Mouse (Mus musculus): ENCODE measurements around the gene Mrrf. TPM values are rescaled to one million over a fixed set of nuclear protein-coding genes. Genes with fewer than 3 reads are reported as not detected.
A peak's percentile ranks its signal among the peaks of the same experiment; 100 is the strongest.

Gene Mrrf
- total RNA-seq, 2 experiments from 2014 or later = 15.8 to 16.7 TPM

DNA sequence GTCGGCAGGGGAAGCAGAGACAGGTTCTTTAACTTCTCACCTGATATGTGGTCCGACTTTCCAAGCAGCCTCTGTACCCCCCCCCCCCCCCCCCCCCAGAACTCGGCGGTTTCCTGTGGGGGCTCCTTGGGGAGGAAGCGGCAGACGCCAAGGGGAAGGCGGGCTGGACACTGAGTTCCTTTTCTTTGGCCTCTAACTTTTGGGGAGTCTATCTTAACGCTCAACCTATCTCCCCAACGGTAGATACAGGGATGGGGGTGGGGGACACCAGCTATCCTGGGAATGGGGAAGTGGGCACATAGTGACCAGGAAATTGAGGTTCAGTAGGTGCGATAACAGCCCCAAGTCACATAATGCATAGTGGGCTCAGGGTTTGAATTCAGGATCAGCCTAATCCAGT, 94.8 kb downstream of the Mrrf start:
- DNase-seq = no peak
- peak overlapping the region; percentile 76 for H3K27ac ChIP-seq
- intact Hi-C loops (cut with DNase I) = no loop called here
- peak overlapping the region; percentile 76 for H3K4me3 ChIP-seq
- no peak for TF ChIP-seq CTCF (IDR thresholded peaks at IDR 0.05)

DNA sequence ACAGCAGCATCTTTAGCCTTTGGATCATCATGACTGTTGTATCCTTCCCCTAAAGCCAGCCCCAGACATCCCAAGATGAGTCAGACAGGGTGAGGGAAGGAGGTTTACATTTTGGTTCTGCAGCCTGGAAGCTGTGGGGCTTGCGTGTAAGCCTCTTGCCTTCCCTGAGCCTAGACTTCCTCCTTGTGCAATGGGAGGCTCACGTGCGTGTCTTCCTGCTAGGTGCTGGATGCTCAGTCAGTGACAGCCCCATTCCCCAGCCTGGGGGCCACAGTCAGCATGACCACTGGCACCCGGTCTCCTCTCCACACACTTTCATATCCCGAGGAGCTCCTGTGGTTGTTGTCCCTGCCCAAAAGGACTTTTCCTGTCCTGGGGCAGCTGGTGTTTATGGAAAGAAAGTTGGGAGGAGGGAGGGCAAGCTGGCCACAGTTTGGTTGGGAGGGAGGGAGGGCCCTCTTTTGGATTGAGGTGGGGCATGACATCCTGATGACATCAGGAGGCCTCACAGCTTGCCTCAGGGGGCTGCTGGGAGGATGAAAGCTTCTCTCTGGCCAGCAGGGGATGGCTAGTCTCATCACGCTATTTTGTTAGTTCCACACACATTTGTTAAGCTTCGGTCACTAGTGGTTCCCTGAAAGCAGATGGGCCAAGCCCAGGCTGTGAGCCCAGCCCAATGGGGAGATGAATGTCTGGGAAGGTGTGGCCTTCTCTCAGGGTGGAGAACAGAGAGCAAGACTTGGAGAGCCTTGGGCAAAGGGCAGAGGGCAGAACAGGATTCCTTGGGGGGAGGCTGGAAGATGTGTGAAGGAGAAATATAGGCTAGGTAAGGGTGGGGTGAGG, 98.6 kb downstream of the Mrrf start:
- H3K4me3 ChIP-seq = no peak overlapping the region
- DNase-seq = peak; percentile 53
- TF ChIP-seq CTCF (IDR thresholded peaks at IDR 0.05) = no peak
- peak overlapping the region; percentile 35 for H3K27ac ChIP-seq
- intact Hi-C loops (cut with DNase I) = no loop called here

- TF ChIP-seq CTCF (IDR thresholded peaks at IDR 0.05) = no peak
- Histone ChIP-seq H3K4me3 (no peak overlapping the region), H3K27ac (no peak overlapping the region)
- DNase-seq = no peak
- intact Hi-C loops (cut with DNase I) = no loop called here
Measured at GRCm38 (mm10) chr2:36235917-36236316, 99.7 kb downstream of the Mrrf start.

DNA sequence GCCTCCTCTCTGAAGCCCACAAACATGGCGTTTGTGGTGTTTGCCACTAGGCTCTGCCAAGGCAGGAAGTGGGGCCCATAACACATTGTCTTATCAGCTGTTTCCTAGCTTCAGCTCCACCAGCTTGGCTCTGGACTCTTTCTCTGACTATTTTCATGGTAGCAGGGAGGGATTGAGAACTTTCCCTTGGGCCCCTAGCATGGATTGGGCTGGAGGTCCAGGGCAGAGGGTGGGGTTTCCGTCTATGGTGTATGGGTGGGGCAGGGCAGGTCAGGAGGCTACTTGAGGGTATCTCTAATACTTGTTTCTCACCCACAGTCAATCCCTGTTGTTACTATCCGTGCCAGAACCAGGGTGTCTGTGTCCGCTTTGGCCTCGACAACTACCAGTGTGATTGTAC, 100.7 kb downstream of the Mrrf start:
- DNase-seq = no peak
- no peak for TF ChIP-seq CTCF (IDR thresholded peaks at IDR 0.05)
- H3K4me3 ChIP-seq = no peak overlapping the region
- intact Hi-C loops (cut with DNase I) = no loop called here
- H3K27ac ChIP-seq = no peak overlapping the region

DNA sequence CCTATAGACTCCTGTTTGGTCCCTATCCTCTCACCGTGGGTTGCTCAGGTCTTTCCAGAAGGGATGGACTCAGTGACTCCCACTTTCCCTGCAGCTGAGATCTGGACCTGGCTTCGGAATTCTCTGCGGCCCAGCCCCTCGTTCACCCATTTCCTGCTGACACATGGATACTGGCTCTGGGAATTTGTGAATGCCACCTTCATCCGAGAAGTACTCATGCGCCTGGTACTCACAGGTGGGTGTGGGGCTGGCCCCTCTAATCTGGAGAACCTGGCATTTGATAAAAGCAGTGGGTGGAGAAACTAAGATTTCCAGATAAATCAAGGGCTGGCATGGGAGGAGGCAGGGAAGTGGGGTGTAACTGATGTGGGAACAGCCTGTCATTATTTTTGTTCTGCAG, 101.4 kb downstream of the Mrrf start:
- intact Hi-C loops (cut with DNase I) = no loop called here
- H3K4me3 ChIP-seq = no peak overlapping the region
- no peak for TF ChIP-seq CTCF (IDR thresholded peaks at IDR 0.05)
- no peak overlapping the region for H3K27ac ChIP-seq
- no peak for DNase-seq

DNA sequence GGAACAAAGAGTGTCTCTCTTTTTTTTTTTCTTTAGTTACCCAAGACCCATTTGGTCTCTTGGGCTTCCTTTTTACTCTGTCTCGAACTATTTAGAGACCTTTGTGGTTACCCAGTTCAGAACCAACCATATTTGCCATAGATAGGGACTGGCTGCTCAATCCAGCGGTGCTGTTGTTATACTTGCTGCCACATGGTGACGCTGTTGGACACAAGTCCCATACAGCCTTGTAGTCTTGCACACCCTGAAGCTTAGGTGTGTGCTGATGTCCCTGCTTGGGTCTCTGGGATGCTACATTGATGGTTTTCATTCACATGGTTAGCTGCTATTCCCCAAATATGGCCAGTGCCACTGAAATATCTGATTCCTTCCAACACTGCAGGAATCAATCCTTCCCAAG, 102.3 kb downstream of the Mrrf start:
- intact Hi-C loops (cut with DNase I) = no loop called here
- TF ChIP-seq CTCF (IDR thresholded peaks at IDR 0.05) = no peak
- no peak for DNase-seq
- H3K4me3 ChIP-seq = no peak overlapping the region
- H3K27ac ChIP-seq = no peak overlapping the region

- H3K27ac ChIP-seq = no peak overlapping the region
- intact Hi-C loops (cut with DNase I) = no loop called here
- H3K4me3 ChIP-seq = no peak overlapping the region
- TF ChIP-seq CTCF (IDR thresholded peaks at IDR 0.05) = no peak
- no peak for DNase-seq
Measured at GRCm38 (mm10) chr2:36238951-36239350, 102.8 kb downstream of the Mrrf start.

Other genes with a start within 250 kb of the Mrrf start
- 1 to 10 TPM; 3.0 to 3.4 TPM for gene Ttll11, start 156.5 kb upstream of the Mrrf start, total RNA-seq (2021)
- 100 to 1,000 TPM; 298 to 413 TPM for gene Ndufa8, start 87.0 kb upstream of the Mrrf start, total RNA-seq (2021)
- not detected for gene Morn5, start 86.9 kb upstream of the Mrrf start, total RNA-seq (2021)
- gene Lhx6, start 31.0 kb upstream of the Mrrf start, total RNA-seq (2021) = 1 to 10 TPM; 1.6 to 2.6 TPM
- gene Rbm18, start 384 bp downstream of the Mrrf start, total RNA-seq (2021) = 10 to 100 TPM; 31.9 to 33.5 TPM
- 1 to 10 TPM; 3.9 to 5.5 TPM for gene Ptgs1, start 94.0 kb downstream of the Mrrf start, total RNA-seq (2021)
- not detected for gene Olfr338, start 237.1 kb downstream of the Mrrf start, total RNA-seq (2021)